Mouse (Mus musculus): Measurements from ENCODE around the gene Gm39566. TPM values are rescaled to one million over a fixed set of nuclear protein-coding genes. Genes with fewer than 3 reads are reported as not detected.

The Gm39566 gene
- polyA plus RNA-seq, 1 experiment from 2014 or later, result not detected

DNA sequence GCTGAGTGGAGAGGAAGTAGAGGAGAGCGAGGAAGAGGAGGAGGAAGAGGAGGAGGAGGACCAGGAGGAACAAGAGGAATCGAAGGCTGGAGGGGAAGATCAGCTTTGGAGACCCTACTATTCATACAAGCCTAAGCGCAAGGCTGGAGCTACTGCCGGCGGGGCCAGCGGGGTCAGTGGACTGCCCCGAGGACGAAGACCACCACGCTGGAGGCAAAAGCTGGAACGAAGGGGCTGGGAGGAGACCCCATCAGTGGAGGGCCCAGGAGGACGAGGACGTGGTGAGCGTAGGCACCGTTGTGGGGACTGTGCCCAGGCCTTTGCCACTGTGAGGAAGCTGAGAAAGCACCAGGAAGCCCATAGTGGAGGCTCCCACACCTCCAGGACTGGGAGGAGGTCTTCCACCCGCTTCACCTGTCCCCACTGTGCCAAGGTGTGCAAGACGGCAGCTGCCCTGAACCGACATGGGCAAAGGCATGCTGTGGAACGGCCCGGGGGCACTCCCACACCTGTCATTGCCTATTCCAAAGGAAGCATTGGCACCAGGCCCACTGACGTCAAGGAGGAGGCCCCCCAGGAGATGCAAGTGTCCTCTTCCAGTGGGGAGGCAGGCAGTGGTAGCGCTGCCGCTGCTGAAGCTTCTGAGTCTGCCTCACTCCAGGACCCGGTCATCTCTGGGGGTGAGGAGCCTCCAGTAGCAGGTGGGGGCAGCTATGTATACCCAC is 36.7 kb downstream of the Gm39566 start:
- Histone ChIP-seq H3K4me1 (ENCODE audit: control insufficient read depth, insufficient read depth, low read length) (peaks cover 16% of the 10 kb centered on the region), H3K36me3 (ENCODE audit: control insufficient read depth, insufficient read depth, low read length) (0 out of 2 replicates have a peak, but pooled peaks cover 2% of the 10 kb centered on the region), H3K9me3 (ENCODE audit: control insufficient read depth, low read length) (no peaks in the 10 kb centered on the region), H3K4me2 (replicated peaks; ENCODE audit: low read depth, low read length) (no peak overlapping the region), H3K9ac (ENCODE audit: low read depth, low read length) (no peak overlapping the region), H3K4me3 (ENCODE audit: low read length) (no peak overlapping the region), H3K27ac (ENCODE audit: low read depth, low read length) (no peak overlapping the region), H3K27me3 (ENCODE audit: control insufficient read depth, insufficient read depth, low read length) (peaks cover 4% of the 10 kb centered on the region; the same call in 1 of the 2 replicates)
- no peak for ATAC-seq (ENCODE audit: low FRiP score, low TSS enrichment)
- 69% methylated on average over 21 of the region's 23 CpGs for WGBS

DNA sequence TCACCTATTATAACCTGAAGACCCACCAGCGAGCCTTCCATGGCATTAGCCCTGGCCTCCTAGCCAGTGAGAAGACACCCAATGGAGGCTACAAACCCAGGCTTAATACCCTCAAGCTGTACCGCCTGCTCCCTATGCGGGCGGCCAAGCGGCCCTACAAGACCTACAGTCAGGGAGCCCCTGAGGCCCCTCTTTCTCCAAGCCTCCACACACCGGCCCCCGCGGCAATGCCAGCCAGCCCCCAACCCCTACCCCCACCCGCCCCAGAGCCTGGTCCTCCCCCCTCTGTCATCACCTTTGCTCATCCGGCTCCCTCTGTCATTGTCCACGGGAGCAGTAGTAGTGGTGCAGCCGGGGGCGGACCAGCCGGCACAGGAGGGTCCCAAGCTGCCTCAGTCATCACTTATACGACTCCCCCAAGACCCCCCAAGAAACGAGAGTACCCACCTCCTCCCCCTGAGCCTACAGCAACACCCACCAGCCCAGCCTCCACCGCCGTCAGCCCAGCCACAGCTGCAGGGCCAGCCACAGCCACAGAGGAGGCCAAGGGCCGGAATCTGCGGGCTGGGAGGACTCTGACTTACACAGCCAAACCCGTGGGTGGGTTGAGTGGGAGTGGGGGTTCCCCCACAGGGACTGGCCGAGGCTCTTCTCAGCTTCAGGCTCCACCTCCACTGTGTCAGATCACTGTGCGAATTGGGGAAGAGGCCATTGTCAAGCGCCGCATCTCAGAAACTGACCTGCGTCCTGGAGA is 37.4 kb downstream of the Gm39566 start:
- Histone ChIP-seq H3K27ac (ENCODE audit: low read depth, low read length) (no peak overlapping the region), H3K36me3 (ENCODE audit: control insufficient read depth, insufficient read depth, low read length) (0 out of 2 replicates have a peak, but pooled peaks cover 2% of the 10 kb centered on the region), H3K4me1 (ENCODE audit: control insufficient read depth, insufficient read depth, low read length) (peaks cover 16% of the 10 kb centered on the region), H3K4me3 (ENCODE audit: low read length) (no peak overlapping the region), H3K4me2 (replicated peaks; ENCODE audit: low read depth, low read length) (no peak overlapping the region), H3K9ac (ENCODE audit: low read depth, low read length) (no peak overlapping the region), H3K9me3 (ENCODE audit: control insufficient read depth, low read length) (no peaks in the 10 kb centered on the region), H3K27me3 (ENCODE audit: control insufficient read depth, insufficient read depth, low read length) (peaks cover 4% of the 10 kb centered on the region; the same call in 1 of the 2 replicates)
- peak; percentile 54; the same call in 1 of the 2 replicates for ATAC-seq (ENCODE audit: low FRiP score, low TSS enrichment)
- WGBS, result 51% methylated on average over 26 of the region's 26 CpGs

DNA sequence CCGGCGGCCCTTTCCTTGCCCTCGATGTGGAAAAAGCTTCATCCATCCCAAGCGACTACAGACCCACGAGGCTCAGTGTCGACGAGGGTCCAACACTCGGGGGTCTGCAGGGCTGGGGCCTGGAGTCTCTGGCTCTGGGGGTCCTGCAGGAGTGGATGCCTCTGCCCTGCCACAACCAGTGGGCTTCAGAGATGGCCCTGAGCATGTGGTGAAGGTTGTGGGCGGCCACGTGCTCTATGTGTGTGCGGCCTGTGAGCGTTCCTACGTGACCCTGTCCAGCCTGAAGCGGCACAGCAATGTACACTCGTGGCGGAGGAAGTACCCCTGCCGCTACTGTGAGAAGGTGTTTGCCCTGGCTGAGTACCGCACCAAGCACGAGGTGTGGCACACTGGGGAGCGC is 38.6 kb downstream of the Gm39566 start:
- no peak for ATAC-seq (ENCODE audit: low FRiP score, low TSS enrichment)
- Histone ChIP-seq H3K4me1 (ENCODE audit: control insufficient read depth, insufficient read depth, low read length) (peaks cover 16% of the 10 kb centered on the region), H3K27ac (ENCODE audit: low read depth, low read length) (no peak overlapping the region), H3K27me3 (ENCODE audit: control insufficient read depth, insufficient read depth, low read length) (peaks cover 4% of the 10 kb centered on the region; the same call in 1 of the 2 replicates), H3K9ac (ENCODE audit: low read depth, low read length) (no peak overlapping the region), H3K9me3 (ENCODE audit: control insufficient read depth, low read length) (no peaks in the 10 kb centered on the region), H3K4me3 (ENCODE audit: low read length) (no peak overlapping the region), H3K4me2 (replicated peaks; ENCODE audit: low read depth, low read length) (no peak overlapping the region), H3K36me3 (ENCODE audit: control insufficient read depth, insufficient read depth, low read length) (0 out of 2 replicates have a peak, but pooled peaks cover 2% of the 10 kb centered on the region)
- 90% methylated on average over 20 of the region's 20 CpGs for WGBS

DNA sequence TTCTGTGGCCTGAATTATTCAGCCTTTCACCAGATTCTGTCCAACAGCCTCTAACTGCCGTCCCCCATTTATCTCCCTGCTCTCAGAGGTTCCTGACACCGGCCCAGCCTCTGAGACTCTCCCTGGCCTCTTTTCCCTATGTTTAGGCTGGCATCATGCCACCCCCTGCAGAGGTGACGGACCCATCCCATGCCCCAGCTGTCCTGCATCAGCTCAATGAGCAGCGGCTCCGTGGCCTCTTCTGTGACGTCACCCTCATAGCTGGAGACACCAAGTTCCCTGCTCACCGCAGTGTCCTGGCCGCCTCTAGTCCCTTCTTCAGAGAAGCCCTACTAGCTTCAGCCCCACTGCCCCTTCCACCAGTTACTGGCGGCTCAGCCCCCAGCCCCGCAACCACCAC is 39.4 kb downstream of the Gm39566 start:
- H3K4me2 ChIP-seq (replicated peaks; ENCODE audit: low read depth, low read length), result no peak overlapping the region
- WGBS, result 64% methylated on average over 10 of the region's 10 CpGs
- H3K4me3 ChIP-seq (ENCODE audit: low read length), result no peak overlapping the region
- H3K36me3 ChIP-seq (ENCODE audit: control insufficient read depth, insufficient read depth, low read length), result 0 out of 2 replicates have a peak, but pooled peaks cover 2% of the 10 kb centered on the region
- peaks cover 16% of the 10 kb centered on the region for H3K4me1 ChIP-seq (ENCODE audit: control insufficient read depth, insufficient read depth, low read length)
- H3K9ac ChIP-seq (ENCODE audit: low read depth, low read length), result no peak overlapping the region
- H3K9me3 ChIP-seq (ENCODE audit: control insufficient read depth, low read length), result no peaks in the 10 kb centered on the region
- peaks cover 4% of the 10 kb centered on the region; the same call in 1 of the 2 replicates for H3K27me3 ChIP-seq (ENCODE audit: control insufficient read depth, insufficient read depth, low read length)
- H3K27ac ChIP-seq (ENCODE audit: low read depth, low read length), result no peak overlapping the region
- ATAC-seq (ENCODE audit: low FRiP score, low TSS enrichment), result no peak

DNA sequence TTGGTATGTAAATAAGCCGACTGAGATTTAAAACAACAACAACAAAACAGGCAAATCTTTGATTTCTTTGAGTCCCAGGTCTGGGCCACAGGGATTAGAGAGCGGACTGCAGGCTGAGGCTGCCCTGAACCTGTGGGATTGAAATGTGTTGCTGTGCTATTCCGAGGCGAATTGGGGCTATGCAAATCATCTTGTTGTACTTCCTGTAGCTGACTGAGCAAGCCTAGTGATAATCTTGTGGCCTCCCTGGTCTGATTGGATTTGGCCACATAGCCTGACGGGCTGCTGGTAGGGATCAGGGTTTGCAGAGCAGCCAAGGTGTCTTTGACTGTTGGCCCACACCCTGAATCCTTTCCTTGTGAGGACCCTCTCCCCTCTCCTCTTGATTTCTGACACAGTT is 40.1 kb downstream of the Gm39566 start:
- Histone ChIP-seq H3K9ac (ENCODE audit: low read depth, low read length) (no peak overlapping the region), H3K4me2 (replicated peaks; ENCODE audit: low read depth, low read length) (no peak overlapping the region), H3K36me3 (ENCODE audit: control insufficient read depth, insufficient read depth, low read length) (0 out of 2 replicates have a peak, but pooled peaks cover 2% of the 10 kb centered on the region), H3K27me3 (ENCODE audit: control insufficient read depth, insufficient read depth, low read length) (peaks cover 4% of the 10 kb centered on the region; the same call in 1 of the 2 replicates), H3K4me3 (ENCODE audit: low read length) (no peak overlapping the region), H3K27ac (ENCODE audit: low read depth, low read length) (no peak overlapping the region), H3K4me1 (ENCODE audit: control insufficient read depth, insufficient read depth, low read length) (peaks cover 16% of the 10 kb centered on the region), H3K9me3 (ENCODE audit: control insufficient read depth, low read length) (no peaks in the 10 kb centered on the region)
- WGBS, result 71% methylated on average over 5 of the region's 5 CpGs
- ATAC-seq (ENCODE audit: low FRiP score, low TSS enrichment), result no peak

DNA sequence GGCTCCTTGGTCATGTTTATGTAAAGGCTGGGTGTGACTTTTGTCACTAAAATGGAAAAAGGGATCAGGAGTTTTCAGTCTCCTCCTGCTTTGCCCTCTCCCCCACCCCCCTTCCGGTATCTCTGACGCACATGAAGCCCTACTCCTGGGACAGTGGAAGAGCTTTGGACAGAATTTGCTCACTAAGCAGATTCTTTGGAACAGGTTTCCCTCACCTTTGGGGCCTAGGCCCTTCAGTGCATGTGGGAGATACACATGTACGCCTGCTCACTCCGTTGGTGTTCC is 47.5 kb downstream of the Gm39566 start:
- H3K4me2 ChIP-seq (replicated peaks; ENCODE audit: low read depth, low read length), result no peak overlapping the region
- no peak overlapping the region for H3K4me3 ChIP-seq (ENCODE audit: low read length)
- no peak overlapping the region; the same call in 1 of the 2 replicates for H3K9ac ChIP-seq (ENCODE audit: low read depth, low read length)
- H3K36me3 ChIP-seq (ENCODE audit: control insufficient read depth, insufficient read depth, low read length), result no peaks in the 10 kb centered on the region
- H3K4me1 ChIP-seq (ENCODE audit: control insufficient read depth, insufficient read depth, low read length), result peaks cover 15% of the 10 kb centered on the region
- no peak for ATAC-seq (ENCODE audit: low FRiP score, low TSS enrichment)
- WGBS, result 46% methylated on average over 4 of the region's 4 CpGs
- no peaks in the 10 kb centered on the region for H3K9me3 ChIP-seq (ENCODE audit: control insufficient read depth, low read length)
- no peaks in the 10 kb centered on the region for H3K27me3 ChIP-seq (ENCODE audit: control insufficient read depth, insufficient read depth, low read length)
- H3K27ac ChIP-seq (ENCODE audit: low read depth, low read length), result no peak overlapping the region

DNA sequence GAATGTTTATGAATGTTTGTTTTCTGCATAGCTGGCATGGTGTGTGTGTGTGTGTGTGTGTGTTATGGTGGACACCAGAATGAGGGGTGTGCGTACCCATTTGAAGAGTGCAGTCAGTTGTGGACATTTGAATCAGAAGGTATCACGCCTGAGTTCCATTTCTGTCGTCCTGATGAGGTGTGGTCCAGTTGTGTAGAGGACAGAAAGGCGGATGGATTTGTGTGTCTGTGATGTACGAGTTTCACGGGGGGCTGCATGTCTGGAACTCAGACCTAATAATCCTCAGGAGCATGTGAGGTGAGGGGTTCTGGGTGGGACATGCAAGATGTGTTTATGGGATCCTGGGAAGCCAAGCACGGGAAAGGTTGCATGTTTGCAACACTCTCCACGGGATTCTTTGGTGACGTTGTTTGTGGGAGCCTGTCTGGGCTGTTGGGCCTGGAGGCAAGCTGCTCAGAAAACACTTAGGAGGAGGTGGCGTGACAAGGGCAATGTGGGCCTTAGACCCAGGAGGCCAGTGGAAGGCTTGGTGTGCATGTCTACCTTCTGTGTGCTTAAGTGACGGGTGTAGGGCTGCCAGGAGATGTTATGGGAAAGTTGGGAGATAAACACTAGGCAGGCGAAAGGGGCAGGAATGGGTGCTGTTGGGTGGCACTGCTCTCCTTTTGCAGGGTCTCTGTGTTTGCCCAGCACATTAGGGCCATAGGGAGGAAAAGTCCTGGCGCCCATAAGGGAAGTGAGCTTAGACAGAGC is 48.0 kb downstream of the Gm39566 start:
- Histone ChIP-seq H3K4me3 (ENCODE audit: low read length) (peak overlapping the region; percentile 89), H3K36me3 (ENCODE audit: control insufficient read depth, insufficient read depth, low read length) (no peaks in the 10 kb centered on the region), H3K27me3 (ENCODE audit: control insufficient read depth, insufficient read depth, low read length) (no peaks in the 10 kb centered on the region), H3K4me1 (ENCODE audit: control insufficient read depth, insufficient read depth, low read length) (peaks cover 15% of the 10 kb centered on the region), H3K27ac (ENCODE audit: low read depth, low read length) (peak overlapping the region; percentile 81; the same call in 1 of the 2 replicates), H3K9ac (ENCODE audit: low read depth, low read length) (peak overlapping the region; percentile 91), H3K4me2 (replicated peaks; ENCODE audit: low read depth, low read length) (peak overlapping the region; percentile 85), H3K9me3 (ENCODE audit: control insufficient read depth, low read length) (no peaks in the 10 kb centered on the region)
- no peak for ATAC-seq (ENCODE audit: low FRiP score, low TSS enrichment)
- 50% methylated on average over 13 of the region's 13 CpGs for WGBS

DNA sequence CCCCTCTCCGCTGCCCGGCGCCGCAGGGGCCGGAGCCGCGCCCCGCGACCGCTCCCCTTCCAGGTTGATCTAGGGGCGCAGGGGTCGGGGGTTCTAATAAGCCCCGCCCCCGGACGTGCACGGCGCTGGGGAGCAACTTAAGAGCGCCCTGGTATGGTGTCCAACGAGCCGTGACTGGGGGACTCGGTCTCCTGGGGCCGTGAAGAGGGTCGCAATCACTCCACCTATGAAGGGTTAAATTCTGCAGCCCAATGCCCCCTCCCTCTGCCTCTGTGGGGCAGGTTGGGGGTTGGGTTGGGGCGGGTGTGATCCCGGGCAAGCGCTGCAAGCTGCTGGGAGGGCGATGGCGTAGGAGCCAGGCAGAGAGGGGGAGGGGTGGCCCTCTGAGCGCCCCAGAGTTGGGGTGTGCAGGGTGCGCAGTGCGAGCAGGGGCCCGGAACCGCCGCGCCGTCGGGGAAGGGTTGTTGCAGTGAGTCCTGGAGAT is 48.9 kb downstream of the Gm39566 start:
- peak overlapping the region; percentile 85 for H3K4me2 ChIP-seq (replicated peaks; ENCODE audit: low read depth, low read length)
- peaks cover 15% of the 10 kb centered on the region for H3K4me1 ChIP-seq (ENCODE audit: control insufficient read depth, insufficient read depth, low read length)
- peak overlapping the region; percentile 89 for H3K4me3 ChIP-seq (ENCODE audit: low read length)
- peak overlapping the region; percentile 91 for H3K9ac ChIP-seq (ENCODE audit: low read depth, low read length)
- H3K36me3 ChIP-seq (ENCODE audit: control insufficient read depth, insufficient read depth, low read length), result no peaks in the 10 kb centered on the region
- WGBS, result 0% methylated on average over 30 of the region's 37 CpGs
- ATAC-seq (ENCODE audit: low FRiP score, low TSS enrichment), result peak; percentile 77
- peak overlapping the region; percentile 81 for H3K27ac ChIP-seq (ENCODE audit: low read depth, low read length)
- no peaks in the 10 kb centered on the region for H3K27me3 ChIP-seq (ENCODE audit: control insufficient read depth, insufficient read depth, low read length)
- no peaks in the 10 kb centered on the region for H3K9me3 ChIP-seq (ENCODE audit: control insufficient read depth, low read length)

Measured in kidney, embryonic 14.5 days (tissue).